Comparison of ENCODE assay signal across 8 mouse cellular contexts in the genomic region with DNA sequence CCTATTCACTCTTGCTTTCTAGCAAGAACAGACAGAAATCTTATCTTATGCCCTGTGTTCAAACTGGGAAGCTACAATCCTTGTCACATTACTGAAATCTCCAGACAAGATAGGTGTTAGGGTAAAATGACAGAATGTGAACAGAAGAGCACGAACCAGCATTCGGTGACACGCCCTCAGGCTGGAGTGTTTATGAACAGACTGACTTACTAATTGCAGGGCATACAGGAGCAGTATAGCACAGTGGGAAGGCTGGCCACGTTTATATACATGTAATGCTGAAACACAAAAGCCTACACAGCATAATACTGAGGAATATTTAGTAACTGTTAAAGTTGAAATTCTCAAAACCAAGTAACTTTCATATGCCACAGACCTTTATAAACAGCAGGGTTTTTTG.
DNase-seq lines count a peak whose midpoint lies in the region; ATAC-seq and TF ChIP-seq lines count a peak whose summit lies in the region.

No protein-coding gene starts in this region.

- ATAC-seq in megakaryocyte-erythroid progenitor cell, adult 5-6 weeks (replicated peaks; ENCODE audit: low FRiP score, low TSS enrichment, poor library complexity, severe bottlenecking) = 0 out of 2 replicates have a peak, but pooled peaks have one; percentile 33
- no peak for ATAC-seq in erythroid progenitor cell, adult 5-6 weeks (replicated peaks; ENCODE audit: low FRiP score, poor library complexity, severe bottlenecking)

- TF ChIP-seq CTCF in gastrocnemius, adult 2 months (IDR thresholded peaks at IDR 0.05) = no peak

- DNase-seq in gastrocnemius, adult 2 months = no peak
- DNase-seq in gastrocnemius, adult 18-20 months (ENCODE audit: low spot score) = no peak
- peak; percentile 37 to 48 for DNase-seq in cerebellum, adult 18-20 months
- no peak for DNase-seq in hindbrain, embryonic 10.5 days (ENCODE audit: low spot score)
- no peak for DNase-seq in urinary bladder, postnatal 14 days (ENCODE audit: low spot score)
- no peak for DNase-seq in left cerebral cortex, adult 8-10 months (ENCODE audit: low spot score in 2 of 2)

- H3K36me3 ChIP-seq in hindbrain, embryonic 10.5 days = no peaks in the 10 kb centered on the region

- peak overlapping the region; percentile 64 for H3K4me3 ChIP-seq in gastrocnemius, adult 2 months
- H3K4me3 ChIP-seq in hindbrain, embryonic 10.5 days = peak overlapping the region; percentile 49

- H3K27ac ChIP-seq in gastrocnemius, adult 2 months = no peak overlapping the region
- peak overlapping the region; percentile 83 for H3K27ac ChIP-seq in hindbrain, embryonic 10.5 days

- 52% methylated on average over 4 of the region's 4 CpGs for whole genome bisulfite sequencing in hindbrain, embryonic 10.5 days

- intact Hi-C loops in gastrocnemius, adult 2 months (cut with DNase I) = no loop called here

- no peaks in the 10 kb centered on the region for H3K9me3 ChIP-seq in hindbrain, embryonic 10.5 days

- peaks cover 17% of the 10 kb centered on the region for H3K4me1 ChIP-seq in hindbrain, embryonic 10.5 days (replicated peaks)

- no peaks in the 10 kb centered on the region for H3K27me3 ChIP-seq in hindbrain, embryonic 10.5 days (ENCODE audit: insufficient read depth, poor library complexity, severe bottlenecking)

Comparison
In these comparisons a context has a peak if more than half of its experiments do, and no peak if none do; other contexts are left out.
1. DNase-seq: peak in cerebellum, adult 18-20 months (2 of 2); none in gastrocnemius, adult 2 months (single experiment), gastrocnemius, adult 18-20 months (single experiment), hindbrain, embryonic 10.5 days (single experiment), urinary bladder, postnatal 14 days (single experiment) and left cerebral cortex, adult 8-10 months (0 of 2).